Mouse (Mus musculus): ENCODE measurements at regions not wholly inside any gene's neighbourhood (a gene's known extent, or its start where the extent isn't known, plus 50 kb on each side); places are given as distances from the start of the nearest gene placed in this dataset.

GRCm38 (mm10) chr16:76575281-76575680 is 201.7 kb upstream of the Nrip1 start:
- no peak for DNase-seq

- DNase-seq, result no peak
Measured at GRCm38 (mm10) chr16:76566220-76566619, 192.6 kb upstream of the Nrip1 start.

DNA sequence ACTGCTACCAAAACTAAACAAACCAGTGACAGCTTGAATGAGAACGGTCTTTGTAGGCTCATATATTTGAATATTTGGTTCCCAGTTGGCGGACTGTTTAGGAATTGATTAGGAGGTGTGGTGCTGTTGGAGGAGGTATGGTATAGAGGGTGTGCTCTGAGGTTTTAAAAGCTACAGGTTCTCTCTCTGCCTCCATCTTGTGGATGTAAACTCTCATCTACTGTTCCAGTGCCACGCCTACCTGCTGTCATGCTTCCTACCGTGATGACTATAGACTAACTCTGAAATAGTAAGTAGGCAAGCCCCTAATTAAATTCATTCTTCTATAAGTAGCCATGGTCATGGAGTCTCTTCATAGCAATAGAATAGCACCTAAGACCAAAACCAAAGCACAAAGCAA is 181.2 kb upstream of the Nrip1 start:
- DNase-seq, result no peak

DNA sequence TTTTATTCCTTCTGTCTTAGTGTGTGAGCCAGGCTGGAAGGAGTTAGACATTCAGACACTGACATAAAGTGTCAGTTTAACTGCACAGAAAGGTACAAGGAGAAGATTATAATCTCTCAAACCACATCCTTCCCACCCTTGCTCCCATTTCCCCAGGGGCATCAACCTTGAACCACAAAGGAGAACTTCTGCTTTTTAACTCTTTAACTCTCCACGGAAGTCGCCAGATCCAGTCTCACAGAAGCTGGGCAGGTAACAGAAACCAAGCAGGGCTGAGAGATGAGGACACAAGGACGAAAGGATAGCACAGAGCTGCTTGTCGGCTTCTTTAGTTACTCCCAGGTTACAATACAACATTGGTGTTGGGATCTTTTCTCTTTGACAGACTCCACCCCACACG is 176.0 kb upstream of the Nrip1 start:
- DNase-seq, result no peak

DNA sequence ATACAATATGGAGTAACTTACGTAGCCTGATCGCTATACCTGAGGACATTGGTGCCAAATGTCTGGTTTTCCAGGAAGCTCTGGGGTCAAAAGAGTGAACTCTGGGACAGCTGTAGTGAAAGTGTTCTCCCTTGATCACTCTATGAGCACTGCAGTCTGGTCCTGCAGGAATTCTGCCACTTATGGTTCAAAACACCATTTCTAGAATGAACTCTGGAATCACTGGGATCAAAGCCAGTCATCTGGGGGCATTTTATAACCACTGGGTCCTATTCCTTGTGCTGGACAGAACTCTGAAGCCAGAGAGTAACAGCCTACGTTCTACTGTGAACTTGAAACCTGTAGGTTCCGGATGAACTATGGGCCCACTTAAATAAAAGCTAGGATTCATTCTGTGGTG is 173.5 kb upstream of the Nrip1 start:
- DNase-seq, result no peak

DNA sequence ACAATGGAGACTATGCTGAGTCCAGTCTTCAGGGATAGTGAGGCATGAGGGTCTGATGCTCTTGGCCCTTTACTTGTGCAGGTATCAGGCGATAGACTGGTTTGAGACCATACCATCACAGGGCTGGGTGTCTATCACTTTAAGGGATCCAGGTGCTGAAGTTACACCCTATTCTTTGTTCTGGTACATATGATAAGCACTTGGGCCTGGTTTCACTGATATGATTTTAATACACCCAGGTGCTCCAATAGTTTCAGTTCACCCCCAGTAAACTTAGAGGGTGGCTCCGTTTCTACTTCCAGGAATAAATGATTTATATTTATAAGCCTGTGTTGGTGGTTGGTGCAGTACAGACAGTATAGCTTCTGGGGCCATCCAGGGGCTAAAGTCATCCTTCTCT is 173.0 kb upstream of the Nrip1 start:
- DNase-seq, result no peak

- DNase-seq, result no peak
Measured at GRCm38 (mm10) chr16:76545942-76546341, 172.3 kb upstream of the Nrip1 start.

DNA sequence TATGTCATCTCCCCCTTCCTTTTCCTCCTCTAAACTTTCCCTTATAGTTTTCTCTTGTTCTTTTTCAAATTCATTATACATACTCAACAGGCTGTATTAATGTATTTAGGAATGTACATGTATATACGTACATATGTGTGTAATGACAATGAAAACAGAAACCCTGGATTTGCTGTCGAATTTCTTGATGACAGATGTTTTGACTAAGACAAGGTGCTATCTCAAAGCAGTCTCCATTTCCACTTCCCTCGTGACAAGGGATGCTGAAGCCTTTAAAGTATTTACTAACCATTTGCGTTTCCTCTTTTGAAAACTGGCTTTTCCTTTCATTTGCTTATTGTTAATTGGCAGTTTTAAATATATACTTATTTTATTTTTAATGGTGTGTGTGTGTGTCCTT is 171.3 kb upstream of the Nrip1 start:
- DNase-seq, result no peak

DNA sequence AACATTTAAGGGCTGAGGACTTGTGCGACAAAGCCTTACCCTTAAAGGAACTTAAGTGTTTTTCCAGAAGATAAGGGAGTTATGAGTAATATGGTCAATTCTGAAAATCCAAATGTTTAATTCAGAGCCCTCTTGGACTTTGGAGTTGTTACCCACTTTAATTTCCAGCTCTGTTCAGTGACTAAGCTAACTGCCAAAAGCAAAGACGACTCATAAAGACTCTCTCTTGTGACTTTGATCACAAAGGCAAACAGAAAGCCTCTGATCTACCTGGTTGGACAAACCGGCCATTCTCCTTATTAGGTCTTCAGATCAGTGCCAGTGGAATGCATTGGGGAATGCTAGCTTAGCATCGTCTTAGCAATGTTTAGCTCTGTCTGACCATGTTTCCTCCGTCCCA is 167.3 kb upstream of the Nrip1 start:
- DNase-seq, result no peak

DNA sequence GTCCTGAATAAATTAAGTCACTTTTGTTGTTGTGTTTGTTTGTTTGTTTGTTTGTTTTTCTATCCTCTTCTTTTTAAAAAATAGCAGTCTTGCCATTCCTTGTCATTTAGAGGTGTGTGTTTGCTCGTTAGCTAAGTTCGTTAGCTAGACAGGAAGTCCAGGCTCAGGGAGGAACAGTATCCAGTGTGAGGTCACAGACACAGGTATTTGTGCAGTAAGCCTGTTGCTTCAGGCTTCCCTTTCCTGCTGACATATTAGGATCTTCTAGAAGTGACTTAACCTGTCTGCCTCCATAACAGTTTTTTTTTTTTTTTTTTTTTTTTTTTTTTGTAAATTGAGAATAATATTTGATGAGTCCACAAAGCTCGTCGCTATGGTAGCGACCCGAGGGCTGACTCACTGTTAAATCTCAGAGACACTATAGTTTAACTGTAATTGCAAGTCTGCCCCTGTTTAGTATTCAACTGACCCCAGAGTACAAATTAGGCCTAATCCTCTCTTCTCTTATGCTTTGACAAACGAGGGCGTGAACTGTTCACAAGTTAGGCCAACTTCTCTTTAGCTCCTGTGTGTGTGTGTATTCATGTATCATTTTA is 166.8 kb upstream of the Nrip1 start:
- no peak for DNase-seq

GRCm38 (mm10) chr16:76539669-76540068 is 166.0 kb upstream of the Nrip1 start:
- peak; percentile 42 for DNase-seq

DNA sequence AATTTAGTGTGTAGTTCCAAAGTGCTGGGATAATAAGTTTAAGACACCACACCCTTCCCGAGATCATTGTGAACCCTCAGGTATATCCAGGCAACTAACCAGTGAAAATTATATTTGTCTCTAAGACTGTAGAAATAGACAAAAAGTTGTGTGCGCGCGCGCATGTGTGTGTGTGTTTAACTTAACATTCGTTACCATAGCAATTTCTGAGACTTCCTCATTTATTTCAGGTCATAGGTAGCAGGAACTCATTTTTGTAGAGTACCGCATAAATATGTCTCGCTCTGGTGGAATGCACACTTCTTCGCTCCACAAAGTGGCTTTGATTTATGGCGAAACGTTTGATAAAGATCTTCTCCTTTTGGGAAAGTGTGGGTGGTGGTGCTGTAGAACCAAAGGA is 164.2 kb upstream of the Nrip1 start:
- DNase-seq, result no peak

DNA sequence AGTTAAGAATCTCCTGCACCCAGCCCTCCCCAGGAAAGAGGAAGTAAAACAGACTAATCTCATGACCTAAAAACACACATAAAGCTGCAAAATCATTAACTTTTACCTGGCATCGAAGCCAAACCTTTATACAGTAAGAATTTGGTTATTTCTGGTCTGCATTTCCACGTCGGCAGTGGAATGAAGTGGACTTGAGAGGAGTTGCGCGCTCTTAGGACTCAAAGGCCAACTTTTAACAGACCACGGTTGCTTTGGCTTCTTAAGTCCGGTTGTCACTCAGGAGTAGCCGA is 159.2 kb upstream of the Nrip1 start:
- DNase-seq, result no peak

GRCm38 (mm10) chr16:76532142-76532927 is 158.7 kb upstream of the Nrip1 start:
- DNase-seq, result peak; percentile 48

GRCm38 (mm10) chr16:76530886-76531285 is 157.3 kb upstream of the Nrip1 start:
- no peak for DNase-seq

- DNase-seq, result peak; percentile 42
Measured at GRCm38 (mm10) chr16:76529613-76530012, 156.0 kb upstream of the Nrip1 start.

DNA sequence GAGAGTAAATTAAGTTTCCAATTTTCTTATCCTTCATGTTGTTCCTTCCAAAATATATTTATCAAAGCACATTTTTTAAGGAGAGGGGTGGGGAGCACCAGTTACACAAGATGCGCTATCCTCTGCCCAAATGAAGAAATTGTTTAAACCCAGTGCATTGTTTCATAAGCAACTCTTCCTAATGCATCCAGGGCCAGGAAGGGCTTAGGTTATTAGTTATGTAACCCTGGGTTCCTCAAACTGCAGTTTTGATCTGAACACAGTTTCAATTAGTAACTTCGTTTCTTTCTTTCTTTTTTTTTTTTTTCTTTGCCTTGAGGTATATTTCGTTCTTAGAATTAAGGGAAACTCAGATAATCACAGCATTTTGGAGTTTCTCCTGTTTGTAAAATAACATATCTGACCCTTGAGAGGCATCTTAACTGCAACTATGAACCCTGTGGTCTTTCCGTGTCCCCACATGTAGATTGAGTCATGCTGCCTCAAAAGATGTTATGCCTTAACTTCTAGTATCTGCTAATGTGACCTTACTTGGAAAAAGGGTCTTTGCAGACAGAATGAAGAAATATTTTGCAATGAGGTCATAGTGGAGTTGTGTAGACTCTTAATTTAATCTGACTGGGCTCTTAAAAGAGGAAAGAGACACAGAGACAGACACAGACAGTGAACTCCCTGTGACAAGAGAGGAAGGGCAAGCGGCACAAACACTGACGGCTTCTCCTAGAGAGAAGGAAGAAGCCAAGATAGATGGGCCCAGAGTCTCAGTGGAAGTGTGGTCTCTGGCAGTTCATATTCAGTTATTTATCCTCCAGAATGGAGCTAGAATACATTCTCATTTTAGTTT is 153.7 kb upstream of the Nrip1 start:
- DNase-seq, result no peak

DNA sequence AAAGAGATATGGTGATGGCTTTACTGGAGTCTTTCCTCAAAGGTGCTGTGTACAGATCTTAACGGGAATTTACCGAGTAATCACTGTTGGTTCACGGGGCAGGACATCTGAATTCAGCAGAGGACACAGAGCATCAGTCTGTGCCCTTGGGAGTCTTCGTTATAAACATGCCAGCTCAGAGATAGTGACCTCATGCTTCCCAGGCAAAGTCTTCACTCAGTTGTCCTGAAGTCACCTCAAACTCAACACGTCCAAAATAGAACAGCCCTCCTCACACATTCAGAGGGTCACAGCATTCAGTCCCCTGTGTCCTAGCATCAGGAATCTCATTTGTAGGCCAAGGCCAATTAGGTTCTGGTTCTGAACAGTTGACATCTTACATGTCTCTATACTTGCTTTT is 151.9 kb upstream of the Nrip1 start:
- no peak for DNase-seq

GRCm38 (mm10) chr16:76524921-76525320 is 151.3 kb upstream of the Nrip1 start:
- DNase-seq, result no peak

DNA sequence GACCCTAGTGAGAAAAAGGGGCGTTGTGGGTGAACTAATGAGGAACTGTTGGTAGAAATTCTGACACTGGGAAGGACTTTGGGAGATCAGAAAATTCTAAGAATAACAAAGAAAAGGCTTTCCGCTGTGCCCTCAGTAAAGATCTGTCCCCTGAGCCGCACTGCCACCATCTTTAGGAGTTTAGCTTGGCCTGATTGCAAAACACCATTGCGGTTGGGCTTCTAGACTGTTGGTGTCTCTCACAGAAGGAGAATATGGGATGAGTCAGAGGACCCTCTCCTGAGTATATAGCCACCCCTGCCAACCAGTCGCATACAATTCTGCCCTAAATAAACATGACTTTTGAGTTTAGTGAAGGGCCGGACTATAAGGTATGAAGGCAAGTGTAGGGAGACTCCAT is 147.5 kb upstream of the Nrip1 start:
- no peak for DNase-seq

DNA sequence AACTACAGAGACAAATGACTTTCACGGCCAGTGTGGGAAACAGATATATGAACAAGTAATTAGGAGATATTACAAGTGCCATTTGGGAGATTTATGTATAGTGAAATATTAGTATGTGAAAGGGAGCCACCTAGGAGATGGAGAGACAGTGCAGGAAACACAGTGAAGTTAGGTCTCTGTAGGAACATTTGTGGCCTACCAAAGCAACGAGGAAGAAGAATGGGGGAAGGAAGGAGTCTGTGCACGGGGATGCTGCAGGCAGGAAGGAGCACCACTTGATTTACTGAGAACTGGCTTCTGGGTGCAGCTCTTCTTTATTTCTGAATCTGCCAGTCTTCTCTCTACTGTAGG is 147.0 kb upstream of the Nrip1 start:
- no peak for DNase-seq

DNA sequence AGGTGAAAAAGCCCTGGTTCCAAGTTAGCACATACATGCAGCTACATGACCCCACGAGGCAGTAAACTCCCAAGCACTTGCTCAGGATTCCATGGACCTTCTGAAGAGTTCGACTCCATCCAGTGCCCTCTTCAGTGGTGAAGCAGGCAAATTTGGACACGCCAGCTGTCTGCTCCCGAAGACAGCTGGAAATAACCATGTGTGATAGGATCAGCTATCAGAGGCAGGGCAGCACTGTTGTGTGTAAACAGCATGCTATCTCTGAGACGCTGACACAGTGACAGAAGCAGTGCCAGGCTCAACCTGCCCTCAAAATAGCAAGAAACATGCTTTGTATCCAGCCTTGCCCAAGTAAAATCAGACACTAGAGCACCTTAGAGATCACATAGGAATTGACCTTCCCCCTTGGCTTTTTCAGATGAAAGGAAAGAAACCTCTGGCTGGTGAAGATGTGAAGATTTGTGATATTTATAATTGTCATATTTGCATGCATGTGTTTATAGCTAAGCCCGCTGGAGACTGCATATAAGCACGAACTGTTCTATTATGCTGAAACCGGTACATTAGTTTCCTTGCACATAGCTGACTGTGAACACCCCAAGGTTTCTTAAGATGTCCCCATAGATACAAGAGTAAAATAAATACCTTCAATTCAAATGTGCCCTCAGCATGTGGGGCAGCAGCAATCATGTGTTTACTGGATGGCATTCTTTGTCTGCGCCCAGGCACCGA is 146.4 kb upstream of the Nrip1 start:
- no peak for DNase-seq

- DNase-seq, result no peak
Measured at GRCm38 (mm10) chr16:76510861-76511260, 137.2 kb upstream of the Nrip1 start.

Measured in lung, postnatal 10 days (tissue).